Mouse (Mus musculus) lung, postnatal 14 days (tissue): Measurements from ENCODE around the gene Parp11.
"Not testable (repeated sequence)": the region's sequence is repeated elsewhere in the genome, so short reads cannot be mapped to it uniquely, and the experiment has no call there.

Experiments
- DNase-seq: peaks from one replicate; pipeline ENCODE4 v3.0.0; 2021

Parp11 gene

GRCm38 (mm10) chr6:127500119-127500518 lies 53.5 kb downstream of the Parp11 start:
- DNase-seq, result no peak

- no peak for DNase-seq
Measured at GRCm38 (mm10) chr6:127500806-127501205, 54.2 kb downstream of the Parp11 start.

GRCm38 (mm10) chr6:127502530-127502929 lies 55.9 kb downstream of the Parp11 start:
- DNase-seq, result peak; percentile 71

- DNase-seq, result not testable (repeated sequence)
Measured at GRCm38 (mm10) chr6:127513776-127514175, 67.1 kb downstream of the Parp11 start.

GRCm38 (mm10) chr6:127521176-127521575 lies 74.5 kb downstream of the Parp11 start:
- DNase-seq, result no peak

GRCm38 (mm10) chr6:127522326-127522725 lies 75.7 kb downstream of the Parp11 start:
- no peak for DNase-seq

GRCm38 (mm10) chr6:127524442-127524841 lies 77.8 kb downstream of the Parp11 start:
- peak; percentile 79 for DNase-seq

GRCm38 (mm10) chr6:127528625-127529024 lies 82.0 kb downstream of the Parp11 start:
- DNase-seq, result no peak

- peak; percentile 93 for DNase-seq
Measured at GRCm38 (mm10) chr6:127529451-127529850, 82.8 kb downstream of the Parp11 start.

- DNase-seq, result no peak
Measured at GRCm38 (mm10) chr6:127530206-127530605, 83.6 kb downstream of the Parp11 start.

GRCm38 (mm10) chr6:127531412-127532205 lies 85.0 kb downstream of the Parp11 start:
- no peak for DNase-seq

- no peak for DNase-seq
Measured at GRCm38 (mm10) chr6:127532304-127532703, 85.7 kb downstream of the Parp11 start.

- no peak for DNase-seq
Measured at GRCm38 (mm10) chr6:127533766-127534165, 87.1 kb downstream of the Parp11 start.

- DNase-seq, result no peak
Measured at GRCm38 (mm10) chr6:127537035-127537434, 90.4 kb downstream of the Parp11 start.

- no peak for DNase-seq
Measured at GRCm38 (mm10) chr6:127538118-127538517, 91.5 kb downstream of the Parp11 start.

GRCm38 (mm10) chr6:127539226-127539625 lies 92.6 kb downstream of the Parp11 start:
- no peak for DNase-seq

GRCm38 (mm10) chr6:127539659-127540058 lies 93.0 kb downstream of the Parp11 start:
- DNase-seq, result no peak

- DNase-seq, result no peak
Measured at GRCm38 (mm10) chr6:127540517-127540916, 93.9 kb downstream of the Parp11 start.

- DNase-seq, result peak; percentile 70
Measured at GRCm38 (mm10) chr6:127541617-127542374, 95.2 kb downstream of the Parp11 start.
